Mouse (Mus musculus) limb, embryonic 14.5 days (tissue): ENCODE data around the gene Sdhaf3. TPM values are rescaled to one million over a fixed set of nuclear protein-coding genes. Genes with fewer than 3 reads are reported as not detected.
A peak's percentile ranks its signal among the peaks of the same experiment; 100 is the strongest.

Source experiments
- ATAC-seq: fragments of 200-750 bp; cut with Nextera tagmentation; 2 replicates; pipeline ENCODE4 v1.8.0; 2017; ENCODE audit warnings: low read depth, moderate number of reproducible peaks, moderate TSS enrichment; ENCODE audit not compliant: low FRiP score
- DNase-seq: peaks from one replicate; pipeline ENCODE4 v3.0.0-alpha.2; 2015; ENCODE audit warnings: low spot score
- H3K27ac ChIP-seq: fragments of 300-500 bp; sonication (generic); replicated peaks from 2 replicates; pipeline ENCODE4 v1.5.1; 2014; ENCODE audit warnings: low read depth, mild to moderate bottlenecking, low read length, moderate library complexity, mixed read lengths
- H3K27me3 ChIP-seq: fragments of 300-500 bp; sonication (generic); 2 replicates; pipeline ENCODE4 v1.6.1; 2014; ENCODE audit warnings: low read length, mixed read lengths; ENCODE audit not compliant: control insufficient read depth, insufficient read depth
- H3K36me3 ChIP-seq: fragments of 300-500 bp; sonication (generic); 2 replicates; pipeline ENCODE4 v1.6.1; 2014; ENCODE audit warnings: mild to moderate bottlenecking, low read length, moderate library complexity, mixed read lengths; ENCODE audit not compliant: control insufficient read depth, insufficient read depth
- H3K4me1 ChIP-seq: fragments of 300-500 bp; sonication (generic); 2 replicates; pipeline ENCODE4 v1.6.1; 2014; ENCODE audit warnings: antibody characterized with exemption, low read length, mixed read lengths; ENCODE audit not compliant: control insufficient read depth, insufficient read depth
- H3K4me2 ChIP-seq: fragments of 300-500 bp; sonication (generic); replicated peaks from 2 replicates; pipeline ENCODE4 v1.6.1; 2014; ENCODE audit warnings: low read depth, mild to moderate bottlenecking, low read length, moderate library complexity; ENCODE audit not compliant: severe bottlenecking
- H3K4me3 ChIP-seq: fragments of 300-500 bp; sonication (generic); replicated peaks from 2 replicates; pipeline ENCODE4 v1.5.1; 2014; ENCODE audit warnings: low read length
- H3K9ac ChIP-seq: fragments of 300-500 bp; sonication (generic); 2 replicates; pipeline ENCODE4 v1.6.1; 2014; ENCODE audit warnings: mild to moderate bottlenecking, low read depth, low read length, moderate library complexity; ENCODE audit not compliant: severe bottlenecking
- H3K9me3 ChIP-seq: fragments of 300-500 bp; sonication (generic); 2 replicates; pipeline ENCODE4 v1.6.1; 2016; ENCODE audit warnings: low read length; ENCODE audit not compliant: control insufficient read depth
- POLR2A ChIP-seq: fragments of 200-500 bp; IDR thresholded peaks from 2 replicates; pipeline ENCODE4 v1.8.0; 2012; ENCODE audit warnings: inconsistent platforms, mild to moderate bottlenecking, moderate library complexity, borderline replicate concordance; ENCODE audit not compliant: insufficient read depth, insufficient read length; ENCODE audit errors: extremely low read depth
- WGBS: fragments of 180-500 bp; shearing (Covaris S2); extraction: QIAGEN DNeasy Blood & Tissue Kit; methylation state at CpG from one replicate; pipeline ENCODE4 v1.1.7; 2014; 5-methylcytosine and 5-hydroxymethylcytosine counted together
- polyA plus RNA-seq, 2 experiments: library from polyadenylated mRNA; depleted of rRNA in 1 of 2; stranded (reverse) in 1 of 2; unstranded in 1 of 2; fragments of >200 nt; fragmentation: Nextera tagmentation in 1 of 2; extraction: Ambion mirVana in 1 of 2; gene quantifications; 2 replicates each; pipeline versions ENCODE4 v1.2.1 to v1.2.3; 2012 to 2014

The Sdhaf3 gene
- polyA plus RNA-seq, 2 experiments = 2.9 to 5.9 TPM

DNA sequence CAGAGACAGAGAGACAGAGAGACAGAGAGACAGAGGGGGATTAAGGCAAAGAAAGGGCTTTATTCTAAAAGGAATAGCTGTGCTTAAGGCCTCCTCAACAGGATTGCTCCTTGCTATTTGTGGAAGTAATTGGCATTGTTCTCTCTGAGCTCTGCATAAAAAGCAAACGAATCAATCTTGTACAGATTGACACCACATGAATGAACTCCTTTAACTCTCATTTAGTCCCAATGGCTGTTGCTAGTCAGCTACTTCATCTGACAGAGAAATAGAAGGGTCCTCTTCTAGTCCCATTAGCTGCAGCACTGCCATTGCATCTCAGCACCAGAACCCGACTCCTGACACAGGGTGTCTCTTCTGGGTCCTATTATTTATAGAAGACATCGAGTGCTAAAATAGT, 113.0 kb downstream of the Sdhaf3 start:
- Histone ChIP-seq H3K27me3 (no peaks in the 10 kb centered on the region), H3K4me1 (no peaks in the 10 kb centered on the region), H3K36me3 (no peaks in the 10 kb centered on the region), H3K27ac (no peak overlapping the region), H3K9ac (no peak overlapping the region), H3K4me3 (no peak overlapping the region), H3K4me2 (no peak overlapping the region), H3K9me3 (no peaks in the 10 kb centered on the region)
- DNase-seq (no peak), ATAC-seq (no peak)
- no peak for TF ChIP-seq POLR2A
- WGBS = 65% methylated on average over 3 of the region's 3 CpGs

DNA sequence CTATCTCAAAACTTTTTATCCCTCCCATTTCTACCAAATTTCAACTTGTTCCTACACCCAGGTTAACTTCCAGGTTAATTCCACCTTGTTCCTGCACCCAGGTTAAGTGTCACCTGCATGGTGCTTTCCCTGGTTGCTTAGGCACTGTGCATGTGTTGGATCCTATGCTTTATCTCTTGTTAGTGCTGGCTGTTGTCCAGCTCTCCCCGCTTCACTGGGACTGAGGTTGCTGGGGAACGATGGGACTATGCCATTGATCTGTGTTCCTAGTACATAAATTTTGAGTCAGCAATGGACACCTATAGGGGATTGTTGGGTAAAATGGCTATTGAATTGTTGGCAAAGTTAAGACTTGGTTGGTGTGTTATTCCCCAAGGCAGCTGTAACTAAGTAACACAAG, 113.7 kb downstream of the Sdhaf3 start:
- H3K36me3 ChIP-seq = no peaks in the 10 kb centered on the region
- no peaks in the 10 kb centered on the region for H3K27me3 ChIP-seq
- no peak overlapping the region for H3K9ac ChIP-seq
- no peaks in the 10 kb centered on the region for H3K4me1 ChIP-seq
- H3K27ac ChIP-seq = no peak overlapping the region
- no peak overlapping the region for H3K4me3 ChIP-seq
- no peaks in the 10 kb centered on the region for H3K9me3 ChIP-seq
- DNase-seq = no peak
- ATAC-seq = no peak
- no peak for TF ChIP-seq POLR2A
- no peak overlapping the region for H3K4me2 ChIP-seq
- WGBS = 91% methylated on average over 2 of the region's 2 CpGs

DNA sequence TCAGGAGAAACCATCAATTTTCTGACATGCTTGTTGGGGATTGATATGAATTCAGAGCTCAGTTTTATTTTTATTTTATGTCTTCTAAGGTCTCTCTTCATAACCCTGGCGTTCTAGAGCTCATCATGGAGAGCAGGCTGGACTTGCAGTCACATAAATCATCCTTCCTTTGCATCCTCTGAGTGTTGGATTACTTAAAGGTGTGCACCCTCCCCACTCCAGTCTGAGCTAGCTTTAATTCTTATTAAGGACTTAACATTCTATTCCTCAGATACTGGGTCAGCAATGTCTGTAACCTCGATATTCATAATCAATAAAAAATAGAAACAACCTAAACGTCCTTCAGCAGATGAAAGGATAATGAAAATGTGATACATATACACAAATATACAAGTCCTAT, 126.2 kb downstream of the Sdhaf3 start:
- H3K4me2 ChIP-seq = no peak overlapping the region
- no peak for TF ChIP-seq POLR2A
- H3K9ac ChIP-seq = no peak overlapping the region
- no peaks in the 10 kb centered on the region for H3K9me3 ChIP-seq
- no peaks in the 10 kb centered on the region for H3K4me1 ChIP-seq
- H3K4me3 ChIP-seq = no peak overlapping the region
- no peaks in the 10 kb centered on the region for H3K27me3 ChIP-seq
- ATAC-seq = no peak
- H3K36me3 ChIP-seq = no peaks in the 10 kb centered on the region
- no peak for DNase-seq
- WGBS = 58% methylated on average over 3 of the region's 3 CpGs
- H3K27ac ChIP-seq = no peak overlapping the region

DNA sequence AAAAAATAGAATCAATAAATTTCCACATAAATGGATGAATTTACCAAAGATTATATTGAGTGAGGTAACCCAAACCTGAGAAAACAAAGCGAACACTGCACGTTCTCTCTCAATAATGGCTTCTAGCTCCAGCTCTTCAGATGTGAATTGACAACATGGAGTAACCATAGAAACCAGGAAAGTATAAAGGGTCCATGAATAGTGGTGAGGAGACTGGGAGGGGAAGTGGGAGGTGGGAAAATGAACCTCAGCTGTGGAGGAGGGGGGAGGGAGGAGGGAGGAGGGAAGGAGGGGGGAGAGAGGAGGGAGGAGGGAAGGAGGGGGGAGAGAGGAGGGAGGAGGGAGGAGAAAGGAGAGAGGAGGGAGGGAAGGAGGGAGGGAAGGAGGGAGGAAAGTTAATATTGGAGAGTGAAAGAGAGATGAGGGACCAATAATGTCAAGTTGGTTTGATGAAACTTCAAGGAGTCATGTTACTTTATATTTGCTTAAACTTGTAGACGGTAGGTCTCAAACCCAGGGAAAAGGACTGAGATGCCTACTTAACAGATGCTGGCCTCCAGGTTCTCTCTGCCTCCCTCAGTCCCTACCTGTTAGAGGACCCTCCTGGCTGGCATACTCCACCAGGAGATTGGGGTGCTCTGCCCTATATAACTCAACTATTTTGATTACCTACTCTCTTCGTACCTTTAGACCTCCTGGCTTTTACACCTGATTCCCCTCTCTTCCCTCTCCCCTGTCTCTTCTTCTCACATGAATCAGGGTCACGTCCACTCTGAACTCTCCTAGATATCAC, 126.9 kb downstream of the Sdhaf3 start:
- no peak for TF ChIP-seq POLR2A
- H3K27me3 ChIP-seq = no peaks in the 10 kb centered on the region
- H3K4me1 ChIP-seq = no peaks in the 10 kb centered on the region
- 68% methylated on average over 5 of the region's 5 CpGs for WGBS
- H3K9ac ChIP-seq = no peak overlapping the region
- H3K27ac ChIP-seq = no peak overlapping the region
- ATAC-seq (no peak), DNase-seq (no peak)
- no peaks in the 10 kb centered on the region for H3K9me3 ChIP-seq
- H3K4me2 ChIP-seq = no peak overlapping the region
- no peaks in the 10 kb centered on the region for H3K36me3 ChIP-seq
- no peak overlapping the region for H3K4me3 ChIP-seq

DNA sequence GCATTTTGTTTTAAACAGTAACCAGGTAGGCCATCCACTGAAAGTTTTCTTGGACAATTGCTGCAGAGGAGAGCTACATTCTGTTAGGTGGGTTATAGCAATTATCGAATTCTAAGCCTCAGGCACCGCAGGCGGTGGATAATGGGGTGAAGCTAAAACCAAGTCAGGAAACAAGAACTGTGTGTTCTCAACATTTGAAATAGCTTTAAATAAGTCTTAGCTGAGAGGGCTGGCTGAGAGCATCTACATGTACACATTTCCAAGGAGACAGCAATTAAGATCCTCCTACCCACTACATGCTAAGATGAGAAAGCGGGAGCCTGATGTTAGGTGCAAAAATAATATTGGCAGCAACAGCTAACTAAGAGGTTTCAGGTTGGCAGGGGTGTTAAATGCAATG, 127.9 kb downstream of the Sdhaf3 start:
- H3K9me3 ChIP-seq = no peaks in the 10 kb centered on the region
- H3K27ac ChIP-seq = no peak overlapping the region
- no peak overlapping the region for H3K4me3 ChIP-seq
- no peak for TF ChIP-seq POLR2A
- H3K4me1 ChIP-seq = no peaks in the 10 kb centered on the region
- no peak overlapping the region for H3K9ac ChIP-seq
- WGBS = 71% methylated on average over 4 of the region's 4 CpGs
- no peaks in the 10 kb centered on the region for H3K27me3 ChIP-seq
- no peak overlapping the region for H3K4me2 ChIP-seq
- DNase-seq (no peak), ATAC-seq (no peak)
- no peaks in the 10 kb centered on the region for H3K36me3 ChIP-seq

DNA sequence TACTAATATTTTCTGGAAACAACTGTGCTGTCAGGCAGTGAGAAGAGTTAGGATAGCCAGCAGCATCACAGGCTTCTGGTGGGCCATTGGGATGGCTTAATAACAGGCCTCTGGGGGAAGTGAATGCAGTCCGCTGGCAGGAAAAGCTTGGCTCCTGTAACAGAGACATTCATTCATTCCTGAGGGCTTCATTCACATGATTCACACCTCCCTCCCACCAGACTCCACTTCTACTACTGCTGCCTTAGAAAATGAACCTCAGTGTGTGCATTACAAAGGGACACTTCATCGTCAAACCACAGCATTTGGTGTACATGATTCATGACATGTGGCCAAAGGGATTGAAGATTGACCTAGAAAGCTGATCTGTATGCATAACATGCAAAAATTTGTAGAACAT, 128.6 kb downstream of the Sdhaf3 start:
- H3K9me3 ChIP-seq = no peaks in the 10 kb centered on the region
- H3K27ac ChIP-seq = no peak overlapping the region
- ATAC-seq (0 out of 2 replicates have a peak, but pooled peaks have one; percentile 44), DNase-seq (peak; percentile 44)
- no peaks in the 10 kb centered on the region for H3K27me3 ChIP-seq
- H3K4me1 ChIP-seq = no peaks in the 10 kb centered on the region
- no peak overlapping the region for H3K4me3 ChIP-seq
- H3K36me3 ChIP-seq = no peaks in the 10 kb centered on the region
- H3K9ac ChIP-seq = no peak overlapping the region
- H3K4me2 ChIP-seq = no peak overlapping the region
- TF ChIP-seq POLR2A = no peak
- WGBS = 60% methylated on average over 2 of the region's 2 CpGs
